Mouse (Mus musculus): ENCODE measurements at regions not wholly inside any gene's neighbourhood (a gene's known extent, or its start where the extent isn't known, plus 50 kb on each side); places are given as distances from the start of the nearest gene placed in this dataset.
"Not testable (repeated sequence)": the region's sequence is repeated elsewhere in the genome, so short reads cannot be mapped to it uniquely, and the experiment has no call there.

- Histone ChIP-seq H3K9ac (ENCODE audit: low read depth, low read length) (no peak overlapping the region), H3K4me1 (ENCODE audit: control insufficient read depth, insufficient read depth, low read length) (peaks cover 3% of the 10 kb centered on the region; the same call in 1 of the 2 replicates), H3K4me3 (no peak overlapping the region), H3K36me3 (ENCODE audit: control insufficient read depth, insufficient read depth, low read length) (no peaks in the 10 kb centered on the region), H3K79me2 (replicated peaks; ENCODE audit: control insufficient read depth, insufficient read depth, low read length) (no peaks in the 10 kb centered on the region), H3K27me3 (ENCODE audit: control insufficient read depth, insufficient read depth, low read length) (no peaks in the 10 kb centered on the region), H3K27ac (no peak overlapping the region)
- TF ChIP-seq POLR2A (IDR thresholded peaks at IDR 0.05; ENCODE audit: insufficient read depth, low read depth, low read length): no peak
- TF ChIP-seq CTCF (IDR thresholded peaks at IDR 0.05): no peak
- TF ChIP-seq EP300 (IDR thresholded peaks at IDR 0.05; ENCODE audit: insufficient read depth, low read depth, low read length): no peak
- no peak for DNase-seq
- WGBS: 92% methylated on average over 4 of the region's 4 CpGs
- intact Hi-C loops (cut with DNase I): no loop called here
Observed at GRCm38 (mm10) chr3:68790466-68790865, 78.9 kb upstream of the 1110032F04Rik start.

- peaks cover 3% of the 10 kb centered on the region; the same call in 1 of the 2 replicates for H3K4me1 ChIP-seq (ENCODE audit: control insufficient read depth, insufficient read depth, low read length)
- TF ChIP-seq CTCF (IDR thresholded peaks at IDR 0.05): no peak
- TF ChIP-seq EP300 (IDR thresholded peaks at IDR 0.05; ENCODE audit: insufficient read depth, low read depth, low read length): no peak
- TF ChIP-seq POLR2A (IDR thresholded peaks at IDR 0.05; ENCODE audit: insufficient read depth, low read depth, low read length): no peak
- H3K9ac ChIP-seq (ENCODE audit: low read depth, low read length): no peak overlapping the region
- no peaks in the 10 kb centered on the region for H3K36me3 ChIP-seq (ENCODE audit: control insufficient read depth, insufficient read depth, low read length)
- H3K4me3 ChIP-seq: no peak overlapping the region
- DNase-seq: no peak
- H3K27me3 ChIP-seq (ENCODE audit: control insufficient read depth, insufficient read depth, low read length): no peaks in the 10 kb centered on the region
- WGBS: 87% methylated on average over 4 of the region's 4 CpGs
- no peaks in the 10 kb centered on the region for H3K79me2 ChIP-seq (replicated peaks; ENCODE audit: control insufficient read depth, insufficient read depth, low read length)
- intact Hi-C loops (cut with DNase I): no loop called here
- no peak overlapping the region for H3K27ac ChIP-seq
Observed at GRCm38 (mm10) chr3:68792883-68793282, 76.5 kb upstream of the 1110032F04Rik start.

GRCm38 (mm10) chr3:68793923-68794322 is 75.5 kb upstream of the 1110032F04Rik start:
- Histone ChIP-seq H3K27ac (no peak overlapping the region), H3K4me1 (ENCODE audit: control insufficient read depth, insufficient read depth, low read length) (peaks cover 3% of the 10 kb centered on the region; the same call in 1 of the 2 replicates), H3K36me3 (ENCODE audit: control insufficient read depth, insufficient read depth, low read length) (no peaks in the 10 kb centered on the region), H3K27me3 (ENCODE audit: control insufficient read depth, insufficient read depth, low read length) (no peaks in the 10 kb centered on the region), H3K4me3 (no peak overlapping the region), H3K9ac (ENCODE audit: low read depth, low read length) (no peak overlapping the region), H3K79me2 (replicated peaks; ENCODE audit: control insufficient read depth, insufficient read depth, low read length) (no peaks in the 10 kb centered on the region)
- no peak for TF ChIP-seq CTCF (IDR thresholded peaks at IDR 0.05)
- no peak for TF ChIP-seq EP300 (IDR thresholded peaks at IDR 0.05; ENCODE audit: insufficient read depth, low read depth, low read length)
- no peak for TF ChIP-seq POLR2A (IDR thresholded peaks at IDR 0.05; ENCODE audit: insufficient read depth, low read depth, low read length)
- 71% methylated on average over 2 of the region's 2 CpGs for WGBS
- no peak for DNase-seq
- intact Hi-C loops (cut with DNase I): no loop called here

- no peak for DNase-seq
- Histone ChIP-seq H3K4me1 (ENCODE audit: control insufficient read depth, insufficient read depth, low read length) (peaks cover 3% of the 10 kb centered on the region; the same call in 1 of the 2 replicates), H3K79me2 (replicated peaks; ENCODE audit: control insufficient read depth, insufficient read depth, low read length) (no peaks in the 10 kb centered on the region), H3K9ac (ENCODE audit: low read depth, low read length) (no peak overlapping the region), H3K27me3 (ENCODE audit: control insufficient read depth, insufficient read depth, low read length) (no peaks in the 10 kb centered on the region), H3K36me3 (ENCODE audit: control insufficient read depth, insufficient read depth, low read length) (no peaks in the 10 kb centered on the region), H3K27ac (no peak overlapping the region), H3K4me3 (no peak overlapping the region)
- 22% methylated on average over 4 of the region's 4 CpGs for WGBS
- TF ChIP-seq POLR2A (IDR thresholded peaks at IDR 0.05; ENCODE audit: insufficient read depth, low read depth, low read length): no peak
- TF ChIP-seq EP300 (IDR thresholded peaks at IDR 0.05; ENCODE audit: insufficient read depth, low read depth, low read length): no peak
- no peak for TF ChIP-seq CTCF (IDR thresholded peaks at IDR 0.05)
- intact Hi-C loops (cut with DNase I): no loop called here
Observed at GRCm38 (mm10) chr3:68794380-68795014, 74.9 kb upstream of the 1110032F04Rik start.

GRCm38 (mm10) chr3:68795641-68796040 is 73.7 kb upstream of the 1110032F04Rik start:
- no peak for TF ChIP-seq POLR2A (IDR thresholded peaks at IDR 0.05; ENCODE audit: insufficient read depth, low read depth, low read length)
- TF ChIP-seq CTCF (IDR thresholded peaks at IDR 0.05): no peak
- TF ChIP-seq EP300 (IDR thresholded peaks at IDR 0.05; ENCODE audit: insufficient read depth, low read depth, low read length): no peak
- WGBS: 22% methylated on average over 3 of the region's 3 CpGs
- H3K27me3 ChIP-seq (ENCODE audit: control insufficient read depth, insufficient read depth, low read length): no peaks in the 10 kb centered on the region
- peak in 1 of 2 experiments; percentile 25 for DNase-seq
- no peak overlapping the region for H3K27ac ChIP-seq
- no peaks in the 10 kb centered on the region for H3K36me3 ChIP-seq (ENCODE audit: control insufficient read depth, insufficient read depth, low read length)
- H3K4me3 ChIP-seq: no peak overlapping the region
- intact Hi-C loops (cut with DNase I): no loop called here
- no peaks in the 10 kb centered on the region for H3K79me2 ChIP-seq (replicated peaks; ENCODE audit: control insufficient read depth, insufficient read depth, low read length)
- H3K9ac ChIP-seq (ENCODE audit: low read depth, low read length): no peak overlapping the region
- peaks cover 3% of the 10 kb centered on the region; the same call in 1 of the 2 replicates for H3K4me1 ChIP-seq (ENCODE audit: control insufficient read depth, insufficient read depth, low read length)

GRCm38 (mm10) chr3:68798408-68798807 is 71.0 kb upstream of the 1110032F04Rik start:
- 66% methylated on average over 8 of the region's 8 CpGs for WGBS
- H3K4me3 ChIP-seq; H3K36me3 ChIP-seq (ENCODE audit: control insufficient read depth, insufficient read depth, low read length); H3K27ac ChIP-seq; H3K79me2 ChIP-seq (replicated peaks; ENCODE audit: control insufficient read depth, insufficient read depth, low read length); H3K27me3 ChIP-seq (ENCODE audit: control insufficient read depth, insufficient read depth, low read length); H3K9ac ChIP-seq (ENCODE audit: low read depth, low read length); intact Hi-C loops (cut with DNase I); DNase-seq; H3K4me1 ChIP-seq (ENCODE audit: control insufficient read depth, insufficient read depth, low read length): not testable (repeated sequence)
